Mouse (Mus musculus): ENCODE data around the gene Magi1. TPM values are rescaled to one million over a fixed set of nuclear protein-coding genes. Genes with fewer than 3 reads are reported as not detected.

The Magi1 gene
- polyA plus RNA-seq, 1 experiment = 158 TPM

- TF ChIP-seq CTCF (IDR thresholded peaks at IDR 0.05; ENCODE audit: insufficient read depth, low read depth, low read length) = no peak
- TF ChIP-seq POLR2A (IDR thresholded peaks at IDR 0.05; ENCODE audit: insufficient read depth, low read depth, low read length) = no peak
- Histone ChIP-seq H3K4me3 (ENCODE audit: insufficient read depth, low read depth, low read length) (no peak overlapping the region), H3K27ac (ENCODE audit: insufficient read depth, low read depth, low read length) (no peak overlapping the region), H3K4me1 (ENCODE audit: control insufficient read depth, insufficient read depth, low read length) (peaks cover 21% of the 10 kb centered on the region)
- WGBS = 96% methylated on average over 2 of the region's 2 CpGs
Observed at GRCm38 (mm10) chr6:94286555-94286954, 2.8 kb upstream of the Magi1 start.

GRCm38 (mm10) chr6:94284089-94284825, 540 bp upstream of the Magi1 start:
- Histone ChIP-seq H3K4me1 (ENCODE audit: control insufficient read depth, insufficient read depth, low read length) (peaks cover 22% of the 10 kb centered on the region), H3K4me3 (ENCODE audit: insufficient read depth, low read depth, low read length) (peak overlapping the region; percentile 70), H3K27ac (ENCODE audit: insufficient read depth, low read depth, low read length) (no peak overlapping the region)
- TF ChIP-seq POLR2A (IDR thresholded peaks at IDR 0.05; ENCODE audit: insufficient read depth, low read depth, low read length) (no peak; the same call in 1 of the 2 replicates), CTCF (IDR thresholded peaks at IDR 0.05; ENCODE audit: insufficient read depth, low read depth, low read length) (no peak)
- WGBS = under 1% methylated on average over 44 of the region's 44 CpGs

DNA sequence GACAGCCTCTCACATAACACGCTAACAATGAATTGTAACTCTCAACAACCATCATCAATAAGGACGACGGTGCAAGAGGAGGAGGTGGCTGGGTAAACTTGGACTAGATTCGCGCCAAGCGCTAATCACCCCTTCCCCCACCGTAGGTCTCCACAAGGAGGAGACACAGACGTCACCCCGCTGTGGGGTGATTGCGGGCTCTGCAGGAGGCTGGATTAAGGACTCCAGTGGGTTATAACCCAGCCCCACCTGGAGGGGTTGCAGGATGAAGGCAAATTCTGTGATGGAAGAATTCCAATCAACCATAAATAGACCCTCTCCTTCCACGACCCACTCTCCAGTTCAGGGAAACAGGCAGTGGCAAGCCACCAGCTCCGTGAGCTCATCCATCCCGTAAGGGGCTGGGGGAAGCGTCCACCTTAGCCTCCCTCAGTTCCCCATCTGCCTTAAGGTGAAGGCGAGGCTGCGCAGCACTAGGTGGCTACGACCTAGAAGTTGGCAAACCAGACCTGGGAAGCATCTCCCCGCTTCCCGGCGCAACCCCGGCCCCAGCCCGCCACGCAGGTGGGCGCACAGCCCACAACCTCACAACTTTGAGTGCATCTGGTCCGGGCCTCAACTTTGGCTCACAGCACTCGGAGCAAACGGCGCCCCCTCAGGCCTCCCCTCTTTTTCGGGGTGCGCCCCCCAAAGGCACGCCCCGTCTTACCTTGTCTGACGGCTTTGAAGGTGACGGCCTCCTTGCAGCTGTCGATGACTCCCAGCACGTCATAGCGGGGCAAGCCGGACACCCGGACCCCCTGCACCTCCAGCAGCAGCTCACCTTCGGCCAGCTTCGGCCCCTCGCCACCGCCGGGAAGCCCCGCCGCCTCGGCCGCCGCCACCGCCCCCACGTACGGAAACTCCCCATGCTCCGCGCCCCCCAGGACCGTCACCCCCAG, 1.1 kb downstream of the Magi1 start:
- Histone ChIP-seq H3K4me1 (ENCODE audit: control insufficient read depth, insufficient read depth, low read length) (peaks cover 22% of the 10 kb centered on the region), H3K4me3 (ENCODE audit: insufficient read depth, low read depth, low read length) (peak overlapping the region; percentile 70), H3K27ac (ENCODE audit: insufficient read depth, low read depth, low read length) (no peak overlapping the region)
- TF ChIP-seq POLR2A (IDR thresholded peaks at IDR 0.05; ENCODE audit: insufficient read depth, low read depth, low read length) = no peak
- no peak for TF ChIP-seq CTCF (IDR thresholded peaks at IDR 0.05; ENCODE audit: insufficient read depth, low read depth, low read length)
- 1% methylated on average over 55 of the region's 55 CpGs for WGBS

GRCm38 (mm10) chr6:94281606-94282280, 2.0 kb downstream of the Magi1 start:
- Histone ChIP-seq H3K27ac (ENCODE audit: insufficient read depth, low read depth, low read length) (no peak overlapping the region), H3K4me1 (ENCODE audit: control insufficient read depth, insufficient read depth, low read length) (peaks cover 22% of the 10 kb centered on the region), H3K4me3 (ENCODE audit: insufficient read depth, low read depth, low read length) (peak overlapping the region; percentile 20; the same call in 1 of the 2 replicates)
- WGBS = 38% methylated on average over 17 of the region's 17 CpGs
- TF ChIP-seq POLR2A (IDR thresholded peaks at IDR 0.05; ENCODE audit: insufficient read depth, low read depth, low read length) = no peak
- no peak for TF ChIP-seq CTCF (IDR thresholded peaks at IDR 0.05; ENCODE audit: insufficient read depth, low read depth, low read length)

- WGBS = 87% methylated on average over 3 of the region's 3 CpGs
- TF ChIP-seq POLR2A (IDR thresholded peaks at IDR 0.05; ENCODE audit: insufficient read depth, low read depth, low read length) (no peak), CTCF (IDR thresholded peaks at IDR 0.05; ENCODE audit: insufficient read depth, low read depth, low read length) (no peak)
Observed at GRCm38 (mm10) chr6:94273941-94274340, 9.8 kb downstream of the Magi1 start.

DNA sequence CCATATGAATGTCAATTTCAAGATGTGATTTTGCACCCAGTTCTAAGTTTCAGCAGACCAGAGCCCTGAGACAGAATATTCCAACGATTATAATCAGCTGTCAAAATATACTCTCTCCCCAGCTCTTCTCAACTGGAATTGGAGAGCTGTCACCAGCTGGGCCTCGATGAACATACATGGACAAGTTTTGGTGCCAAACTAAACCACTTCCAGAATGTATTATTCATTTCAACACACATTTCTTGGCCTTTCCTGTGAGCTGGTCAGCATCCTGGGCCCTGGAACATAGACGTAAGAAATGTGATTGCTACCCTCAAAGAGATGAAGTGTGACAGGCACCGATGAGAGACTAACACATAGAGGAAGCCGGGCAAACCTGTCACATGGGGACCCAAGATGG, 13.7 kb downstream of the Magi1 start:
- WGBS = 83% methylated on average over 5 of the region's 5 CpGs
- H3K4me1 ChIP-seq (ENCODE audit: control insufficient read depth, insufficient read depth, low read length) = no peaks in the 10 kb centered on the region
- TF ChIP-seq CTCF (IDR thresholded peaks at IDR 0.05; ENCODE audit: insufficient read depth, low read depth, low read length) = no peak
- TF ChIP-seq POLR2A (IDR thresholded peaks at IDR 0.05; ENCODE audit: insufficient read depth, low read depth, low read length) = no peak
- H3K27ac ChIP-seq (ENCODE audit: insufficient read depth, low read depth, low read length) = no peak overlapping the region
- no peak overlapping the region for H3K4me3 ChIP-seq (ENCODE audit: insufficient read depth, low read depth, low read length)

More at GRCm38 (mm10) chr6:94273941-94274340, 9.8 kb downstream of the Magi1 start:
- no peak overlapping the region for H3K4me3 ChIP-seq (ENCODE audit: insufficient read depth, low read depth, low read length)
- no peaks in the 10 kb centered on the region for H3K4me1 ChIP-seq (ENCODE audit: control insufficient read depth, insufficient read depth, low read length)
- H3K27ac ChIP-seq (ENCODE audit: insufficient read depth, low read depth, low read length) = no peak overlapping the region

GRCm38 (mm10) chr6:94269174-94269573, 14.5 kb downstream of the Magi1 start:
- Histone ChIP-seq H3K27ac (ENCODE audit: insufficient read depth, low read depth, low read length) (no peak overlapping the region), H3K4me1 (ENCODE audit: control insufficient read depth, insufficient read depth, low read length) (no peaks in the 10 kb centered on the region), H3K4me3 (ENCODE audit: insufficient read depth, low read depth, low read length) (no peak overlapping the region)
- 95% methylated on average over 4 of the region's 4 CpGs for WGBS
- TF ChIP-seq CTCF (IDR thresholded peaks at IDR 0.05; ENCODE audit: insufficient read depth, low read depth, low read length) = no peak
- TF ChIP-seq POLR2A (IDR thresholded peaks at IDR 0.05; ENCODE audit: insufficient read depth, low read depth, low read length) = no peak

- H3K4me1 ChIP-seq (ENCODE audit: control insufficient read depth, insufficient read depth, low read length) = no peaks in the 10 kb centered on the region
- WGBS = 81% methylated on average over 3 of the region's 3 CpGs
- TF ChIP-seq POLR2A (IDR thresholded peaks at IDR 0.05; ENCODE audit: insufficient read depth, low read depth, low read length) = no peak
- TF ChIP-seq CTCF (IDR thresholded peaks at IDR 0.05; ENCODE audit: insufficient read depth, low read depth, low read length) = no peak
- no peak overlapping the region for H3K4me3 ChIP-seq (ENCODE audit: insufficient read depth, low read depth, low read length)
- H3K27ac ChIP-seq (ENCODE audit: insufficient read depth, low read depth, low read length) = no peak overlapping the region
Observed at GRCm38 (mm10) chr6:94265244-94265935, 18.3 kb downstream of the Magi1 start.

All from olfactory bulb, adult 2 months (tissue).